Mouse (Mus musculus): ENCODE data around the gene Gm37240. TPM values are rescaled to one million over a fixed set of nuclear protein-coding genes. Genes with fewer than 3 reads are reported as not detected.

Gm37240 gene
- total and polyA plus RNA-seq, 2 experiments from 2014 or later, result 0.43 to 1.9 TPM

DNA sequence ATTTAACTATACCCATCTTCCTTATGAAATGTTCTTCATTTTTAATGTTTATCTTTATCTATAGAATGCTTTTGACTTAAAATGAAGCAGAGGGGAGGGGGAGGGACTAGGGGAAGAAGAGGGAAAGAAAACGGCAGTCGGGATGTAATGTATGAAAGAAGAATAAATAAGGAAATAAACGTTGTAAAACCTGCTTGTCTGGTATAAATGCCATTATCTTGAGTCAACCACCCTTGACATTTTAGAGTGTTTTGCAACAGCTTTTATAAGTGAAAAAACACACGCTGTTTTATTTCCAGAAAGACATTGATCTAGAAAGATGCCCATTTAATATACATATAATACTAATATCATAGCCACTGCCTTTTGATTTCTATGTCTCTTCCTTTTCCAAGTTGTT lies 469.7 kb downstream of the Gm37240 start:
- ATAC-seq (ENCODE audit: low FRiP score) (no peak), DNase-seq (ENCODE audit: low spot score) (no peak)
- Histone ChIP-seq H3K4me2 (ENCODE audit: low read depth, low read length, poor library complexity, severe bottlenecking) (no peak overlapping the region), H3K9me3 (ENCODE audit: low read length) (no peaks in the 10 kb centered on the region), H3K27me3 (ENCODE audit: insufficient read depth, low read length) (no peaks in the 10 kb centered on the region), H3K4me1 (ENCODE audit: insufficient read depth, low read length) (no peaks in the 10 kb centered on the region), H3K27ac (ENCODE audit: low read depth, low read length) (no peak overlapping the region), H3K9ac (replicated peaks; ENCODE audit: low read length, poor library complexity, severe bottlenecking) (no peak overlapping the region), H3K36me3 (ENCODE audit: insufficient read depth, low read length) (no peaks in the 10 kb centered on the region), H3K4me3 (ENCODE audit: low read depth, low read length) (no peak overlapping the region)
- TF ChIP-seq CTCF (IDR thresholded peaks at IDR 0.05), result no peak
- 85% methylated on average over 4 of the region's 4 CpGs for WGBS

DNA sequence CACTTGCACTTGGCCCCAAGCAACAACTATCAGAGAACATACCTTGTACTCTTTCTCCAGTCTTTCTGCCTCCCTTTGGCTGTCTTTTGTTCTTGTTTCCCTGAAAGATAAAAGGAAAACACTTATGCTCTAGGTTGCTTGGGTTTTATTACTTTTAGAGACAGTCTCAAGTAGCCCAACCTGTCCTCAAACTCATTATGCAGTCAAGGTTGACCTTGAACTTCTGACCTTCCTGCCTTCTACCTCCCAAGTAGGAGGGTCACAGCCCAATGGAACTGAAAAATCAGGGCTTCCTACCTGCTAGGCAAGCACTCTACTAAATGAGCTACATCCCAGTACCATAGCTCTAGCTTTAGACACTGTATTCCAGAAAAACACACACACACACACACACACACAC lies 488.5 kb downstream of the Gm37240 start:
- Histone ChIP-seq H3K27ac (ENCODE audit: low read depth, low read length) (no peak overlapping the region), H3K4me2 (ENCODE audit: low read depth, low read length, poor library complexity, severe bottlenecking) (no peak overlapping the region), H3K9ac (replicated peaks; ENCODE audit: low read length, poor library complexity, severe bottlenecking) (no peak overlapping the region), H3K36me3 (ENCODE audit: insufficient read depth, low read length) (no peaks in the 10 kb centered on the region), H3K9me3 (ENCODE audit: low read length) (no peaks in the 10 kb centered on the region), H3K4me1 (ENCODE audit: insufficient read depth, low read length) (no peaks in the 10 kb centered on the region), H3K27me3 (ENCODE audit: insufficient read depth, low read length) (no peaks in the 10 kb centered on the region), H3K4me3 (ENCODE audit: low read depth, low read length) (no peak overlapping the region)
- no peak for TF ChIP-seq CTCF (IDR thresholded peaks at IDR 0.05)
- DNase-seq (ENCODE audit: low spot score) (no peak), ATAC-seq (ENCODE audit: low FRiP score) (no peak)

DNA sequence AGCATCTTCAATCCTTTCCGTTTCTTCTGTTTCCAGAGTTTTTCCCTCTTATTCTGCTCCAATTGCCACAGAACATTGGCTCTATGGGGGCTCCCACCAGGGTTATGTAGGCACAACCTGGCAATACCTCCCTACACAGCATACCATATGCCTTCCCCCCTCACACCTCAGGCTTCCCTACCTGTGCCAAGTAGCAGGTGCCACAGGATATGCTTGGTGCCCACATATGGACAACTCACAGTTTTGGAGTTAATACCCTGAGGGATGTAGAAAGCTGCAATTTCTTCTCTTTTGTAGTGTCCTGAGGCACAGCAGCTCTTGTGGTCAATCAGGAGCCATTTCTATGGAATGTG lies 488.9 kb downstream of the Gm37240 start:
- no peak overlapping the region for H3K9ac ChIP-seq (replicated peaks; ENCODE audit: low read length, poor library complexity, severe bottlenecking)
- DNase-seq (ENCODE audit: low spot score) (no peak), ATAC-seq (ENCODE audit: low FRiP score) (no peak)
- no peaks in the 10 kb centered on the region for H3K4me1 ChIP-seq (ENCODE audit: insufficient read depth, low read length)
- H3K36me3 ChIP-seq (ENCODE audit: insufficient read depth, low read length), result no peaks in the 10 kb centered on the region
- 92% methylated on average over 1 of the region's 1 CpGs for WGBS
- H3K4me2 ChIP-seq (ENCODE audit: low read depth, low read length, poor library complexity, severe bottlenecking), result no peak overlapping the region
- no peak overlapping the region for H3K27ac ChIP-seq (ENCODE audit: low read depth, low read length)
- no peak for TF ChIP-seq CTCF (IDR thresholded peaks at IDR 0.05)
- no peaks in the 10 kb centered on the region for H3K9me3 ChIP-seq (ENCODE audit: low read length)
- H3K27me3 ChIP-seq (ENCODE audit: insufficient read depth, low read length), result no peaks in the 10 kb centered on the region
- no peak overlapping the region for H3K4me3 ChIP-seq (ENCODE audit: low read depth, low read length)

DNA sequence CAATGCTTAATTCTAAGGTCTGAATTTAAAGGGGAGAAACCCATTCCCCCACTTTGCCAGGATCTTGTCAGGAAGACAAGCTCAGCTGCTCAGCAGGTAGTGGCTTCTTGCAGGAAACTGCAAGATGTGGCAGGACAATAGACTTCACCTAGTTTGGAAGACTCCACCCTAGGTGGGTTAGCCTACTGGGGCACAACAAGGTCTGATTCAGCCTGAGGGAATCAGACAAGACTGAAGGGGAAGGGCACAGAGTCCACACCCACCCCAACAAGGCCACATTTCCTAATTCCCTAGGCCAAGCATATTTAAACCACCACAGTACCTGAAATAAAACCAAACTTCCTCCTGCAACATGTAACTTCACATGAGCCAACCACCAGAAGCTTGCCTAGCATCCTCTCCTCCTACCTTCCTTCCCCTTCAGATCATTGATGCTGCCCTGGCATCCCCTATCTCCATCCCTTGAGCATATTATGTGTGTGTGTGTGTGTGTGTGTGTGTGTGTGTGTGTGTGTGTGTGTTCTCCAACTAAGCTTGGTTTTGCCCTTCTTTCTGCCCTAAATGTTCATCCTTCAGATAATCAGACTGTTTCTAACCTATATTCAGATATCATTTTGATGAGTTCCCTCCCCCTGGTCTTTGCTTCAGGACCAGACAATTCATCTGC lies 489.4 kb downstream of the Gm37240 start:
- Histone ChIP-seq H3K27me3 (ENCODE audit: insufficient read depth, low read length) (no peaks in the 10 kb centered on the region), H3K4me2 (ENCODE audit: low read depth, low read length, poor library complexity, severe bottlenecking) (no peak overlapping the region), H3K4me3 (ENCODE audit: low read depth, low read length) (no peak overlapping the region), H3K4me1 (ENCODE audit: insufficient read depth, low read length) (no peaks in the 10 kb centered on the region), H3K9me3 (ENCODE audit: low read length) (no peaks in the 10 kb centered on the region), H3K9ac (replicated peaks; ENCODE audit: low read length, poor library complexity, severe bottlenecking) (no peak overlapping the region), H3K36me3 (ENCODE audit: insufficient read depth, low read length) (no peaks in the 10 kb centered on the region), H3K27ac (ENCODE audit: low read depth, low read length) (no peak overlapping the region)
- DNase-seq (ENCODE audit: low spot score) (no peak), ATAC-seq (ENCODE audit: low FRiP score) (no peak)
- TF ChIP-seq CTCF (IDR thresholded peaks at IDR 0.05), result no peak

DNA sequence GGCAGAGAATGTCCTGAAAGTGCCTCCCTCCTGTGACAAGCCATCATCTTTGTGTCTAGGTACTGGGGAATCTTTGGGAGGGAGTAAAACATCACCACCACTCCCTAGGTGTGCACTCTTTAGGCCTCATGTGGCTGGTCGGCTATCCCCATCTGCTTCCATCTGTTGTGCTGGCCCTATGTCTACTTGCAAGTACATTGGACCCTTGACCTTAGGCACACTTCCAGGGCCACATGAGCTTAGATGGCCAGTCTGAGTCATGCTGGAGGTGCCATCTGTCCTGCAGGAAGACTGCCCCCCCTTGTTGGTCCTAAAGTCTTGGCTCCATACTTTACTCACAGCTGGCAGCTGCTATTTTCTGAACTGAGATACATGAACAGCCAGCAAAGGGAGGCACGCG lies 493.9 kb downstream of the Gm37240 start:
- ATAC-seq (ENCODE audit: low FRiP score) (no peak), DNase-seq (ENCODE audit: low spot score) (peak; percentile 6)
- TF ChIP-seq CTCF (IDR thresholded peaks at IDR 0.05), result no peak
- no peak overlapping the region for H3K27ac ChIP-seq (ENCODE audit: low read depth, low read length)
- H3K4me3 ChIP-seq (ENCODE audit: low read depth, low read length), result no peak overlapping the region
- H3K4me2 ChIP-seq (ENCODE audit: low read depth, low read length, poor library complexity, severe bottlenecking), result no peak overlapping the region
- WGBS, result 96% methylated on average over 3 of the region's 3 CpGs
- H3K27me3 ChIP-seq (ENCODE audit: insufficient read depth, low read length), result no peaks in the 10 kb centered on the region
- H3K9ac ChIP-seq (replicated peaks; ENCODE audit: low read length, poor library complexity, severe bottlenecking), result no peak overlapping the region
- H3K4me1 ChIP-seq (ENCODE audit: insufficient read depth, low read length), result no peaks in the 10 kb centered on the region
- H3K36me3 ChIP-seq (ENCODE audit: insufficient read depth, low read length), result no peaks in the 10 kb centered on the region
- H3K9me3 ChIP-seq (ENCODE audit: low read length), result no peaks in the 10 kb centered on the region

DNA sequence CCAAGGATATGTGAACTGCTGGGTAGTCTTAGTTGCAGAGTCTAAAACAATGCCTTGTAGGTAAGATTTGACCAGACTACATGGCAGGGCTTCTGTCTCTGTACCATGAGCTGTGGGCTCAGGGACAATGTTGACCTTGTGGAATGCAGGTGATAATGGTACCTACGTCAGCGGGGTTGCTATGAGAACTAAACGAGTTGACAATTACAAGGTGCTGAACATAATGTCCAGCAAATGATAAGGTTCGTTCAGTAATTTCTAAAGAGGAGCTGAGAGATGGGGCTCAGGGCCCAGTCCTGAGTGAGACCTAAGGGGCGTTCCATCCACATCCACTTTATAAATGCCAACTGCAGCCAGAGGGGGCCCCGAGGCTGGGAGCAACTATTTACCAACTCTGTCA lies 495.6 kb downstream of the Gm37240 start:
- Histone ChIP-seq H3K4me2 (ENCODE audit: low read depth, low read length, poor library complexity, severe bottlenecking) (no peak overlapping the region), H3K4me1 (ENCODE audit: insufficient read depth, low read length) (no peaks in the 10 kb centered on the region), H3K27ac (ENCODE audit: low read depth, low read length) (no peak overlapping the region), H3K9ac (replicated peaks; ENCODE audit: low read length, poor library complexity, severe bottlenecking) (no peak overlapping the region), H3K4me3 (ENCODE audit: low read depth, low read length) (no peak overlapping the region), H3K9me3 (ENCODE audit: low read length) (no peaks in the 10 kb centered on the region), H3K27me3 (ENCODE audit: insufficient read depth, low read length) (no peaks in the 10 kb centered on the region), H3K36me3 (ENCODE audit: insufficient read depth, low read length) (no peaks in the 10 kb centered on the region)
- no peak for DNase-seq (ENCODE audit: low spot score)
- ATAC-seq (ENCODE audit: low FRiP score), result no peak
- WGBS, result 93% methylated on average over 6 of the region's 6 CpGs
- no peak for TF ChIP-seq CTCF (IDR thresholded peaks at IDR 0.05)

Data from midbrain, postnatal 0 days (tissue).